Mouse (Mus musculus): ENCODE data around the gene Fbxl17. TPM values are rescaled to one million over a fixed set of nuclear protein-coding genes. Genes with fewer than 3 reads are reported as not detected.

Fbxl17 gene
- total RNA-seq, 2 experiments from 2014 or later = 50.4 to 56.2 TPM

- DNase-seq (ENCODE audit: extremely low spot score in 1 of 2, low spot score in 1 of 2) = no peak
Measured at GRCm38 (mm10) chr17:63403801-63404415, 95.9 kb downstream of the Fbxl17 start.

- no peak for DNase-seq (ENCODE audit: extremely low spot score in 1 of 2, low spot score in 1 of 2)
Measured at GRCm38 (mm10) chr17:63402741-63403681, 96.8 kb downstream of the Fbxl17 start.

- DNase-seq (ENCODE audit: extremely low spot score in 1 of 2, low spot score in 1 of 2) = no peak
Measured at GRCm38 (mm10) chr17:63402170-63402569, 97.6 kb downstream of the Fbxl17 start.

DNA sequence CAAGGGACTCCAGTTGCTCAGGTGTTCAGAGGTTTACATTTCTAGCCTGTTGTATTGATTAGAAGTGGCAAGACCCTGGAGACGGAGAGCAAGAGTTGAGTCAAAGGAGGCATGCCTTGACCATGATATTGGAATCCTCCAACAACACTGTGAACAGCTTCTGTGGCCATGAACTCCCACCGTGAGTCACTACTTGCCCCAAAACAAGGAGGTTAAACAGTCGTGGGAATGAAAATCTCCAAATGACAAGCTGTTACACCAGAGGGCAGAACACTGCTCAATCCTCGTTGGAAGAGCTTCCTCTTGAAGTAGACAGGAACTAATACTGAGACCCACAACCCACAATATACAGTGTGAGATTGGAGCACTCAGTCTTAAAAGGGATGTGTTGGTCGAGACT lies 99.2 kb downstream of the Fbxl17 start:
- DNase-seq (ENCODE audit: extremely low spot score in 1 of 2, low spot score in 1 of 2) = no peak

DNA sequence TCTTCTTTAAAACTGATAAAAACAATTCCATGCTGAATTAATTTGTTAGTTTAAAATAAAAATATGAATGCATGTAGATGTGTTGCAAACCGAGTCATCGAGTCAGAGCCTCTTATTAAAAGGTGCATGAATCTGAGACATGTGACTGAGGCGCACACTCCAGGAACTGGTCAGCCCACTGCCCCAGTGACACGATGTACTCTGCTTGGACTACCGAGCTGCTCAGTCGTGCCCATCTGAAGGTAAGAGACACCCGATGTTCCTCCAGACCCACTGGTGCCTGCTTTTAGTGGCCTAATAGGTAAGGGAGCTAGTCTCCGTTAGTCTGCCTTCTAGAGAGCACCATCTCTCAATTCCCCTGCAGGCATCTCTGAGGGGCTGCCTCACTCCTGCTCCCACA lies 100.0 kb downstream of the Fbxl17 start:
- DNase-seq (ENCODE audit: extremely low spot score in 1 of 2, low spot score in 1 of 2) = no peak

- no peak for DNase-seq (ENCODE audit: extremely low spot score in 1 of 2, low spot score in 1 of 2)
Measured at GRCm38 (mm10) chr17:63391506-63391905, 108.3 kb downstream of the Fbxl17 start.

DNA sequence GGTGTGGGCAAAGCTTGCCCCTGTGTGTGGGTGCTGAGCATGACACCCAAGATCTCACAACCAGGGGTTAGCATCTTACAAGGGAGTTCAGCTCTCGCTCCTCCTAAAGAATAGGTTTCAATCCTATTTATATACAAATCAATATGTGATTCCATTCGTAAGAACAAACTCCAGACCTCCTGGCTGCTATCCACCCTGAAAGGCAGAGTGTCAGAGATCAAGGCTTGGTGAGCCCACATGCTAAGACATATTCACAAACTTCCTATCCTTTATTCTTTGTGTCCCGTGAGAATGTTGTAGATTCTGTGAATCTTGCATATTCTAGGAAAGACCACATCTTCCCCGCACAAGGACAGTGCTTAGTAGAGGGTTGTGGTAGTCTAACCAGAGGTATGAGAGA lies 108.9 kb downstream of the Fbxl17 start:
- no peak for DNase-seq (ENCODE audit: extremely low spot score in 1 of 2, low spot score in 1 of 2)

GRCm38 (mm10) chr17:63370977-63371376 lies 128.8 kb downstream of the Fbxl17 start:
- DNase-seq (ENCODE audit: extremely low spot score in 1 of 2, low spot score in 1 of 2) = no peak

- DNase-seq (ENCODE audit: extremely low spot score in 1 of 2, low spot score in 1 of 2) = no peak
Measured at GRCm38 (mm10) chr17:63369631-63370310, 130.0 kb downstream of the Fbxl17 start.

DNA sequence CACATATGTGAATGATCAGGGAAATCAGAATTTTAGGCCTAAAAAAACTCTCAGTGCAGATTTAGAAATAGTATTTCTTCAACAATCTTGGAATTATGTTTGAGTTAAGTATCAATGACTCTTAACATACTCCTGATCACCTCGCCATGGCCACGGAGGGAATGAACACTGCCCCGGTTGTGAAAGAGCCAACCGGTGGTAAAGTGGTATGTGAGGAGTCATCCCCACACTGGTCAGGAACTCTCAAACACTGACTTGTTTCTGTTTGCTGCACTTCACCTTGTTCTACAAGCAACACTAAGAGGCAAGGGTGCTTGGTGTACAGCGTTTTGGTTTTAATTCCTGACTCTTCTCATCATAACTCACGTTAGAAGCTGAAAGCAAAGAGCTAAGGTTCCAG lies 132.3 kb downstream of the Fbxl17 start:
- no peak for DNase-seq (ENCODE audit: extremely low spot score in 1 of 2, low spot score in 1 of 2)

GRCm38 (mm10) chr17:63366045-63366444 lies 133.8 kb downstream of the Fbxl17 start:
- no peak for DNase-seq (ENCODE audit: extremely low spot score in 1 of 2, low spot score in 1 of 2)

- DNase-seq (ENCODE audit: extremely low spot score in 1 of 2, low spot score in 1 of 2) = no peak
Measured at GRCm38 (mm10) chr17:63364605-63365004, 135.2 kb downstream of the Fbxl17 start.

GRCm38 (mm10) chr17:63362196-63362595 lies 137.6 kb downstream of the Fbxl17 start:
- DNase-seq (ENCODE audit: extremely low spot score in 1 of 2, low spot score in 1 of 2) = no peak

DNA sequence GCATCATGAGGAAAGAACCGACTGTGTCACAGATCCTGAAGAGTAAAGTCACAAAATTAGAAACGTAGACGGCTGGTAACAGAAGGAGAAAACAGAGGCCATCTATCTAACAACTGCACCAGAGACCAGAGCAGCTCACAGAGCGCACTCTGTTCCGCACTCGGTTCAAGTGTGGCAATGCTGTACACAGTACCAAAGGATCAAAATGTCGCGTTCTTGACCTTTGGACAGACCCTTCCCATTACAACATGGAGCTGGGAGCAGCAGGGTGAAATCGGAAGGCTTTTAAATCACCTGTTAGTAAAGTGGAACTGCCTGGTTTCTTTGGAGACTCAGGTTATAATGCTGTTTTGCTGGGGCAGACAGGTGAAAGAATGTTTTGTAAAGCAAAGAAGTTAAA lies 138.1 kb downstream of the Fbxl17 start:
- DNase-seq (ENCODE audit: extremely low spot score in 1 of 2, low spot score in 1 of 2) = no peak

- no peak for DNase-seq (ENCODE audit: extremely low spot score in 1 of 2, low spot score in 1 of 2)
Measured at GRCm38 (mm10) chr17:63358837-63359236, 141.0 kb downstream of the Fbxl17 start.

- no peak for DNase-seq (ENCODE audit: extremely low spot score in 1 of 2, low spot score in 1 of 2)
Measured at GRCm38 (mm10) chr17:63356202-63356601, 143.6 kb downstream of the Fbxl17 start.

- DNase-seq (ENCODE audit: extremely low spot score in 1 of 2, low spot score in 1 of 2) = no peak
Measured at GRCm38 (mm10) chr17:63352634-63353195, 147.1 kb downstream of the Fbxl17 start.

DNA sequence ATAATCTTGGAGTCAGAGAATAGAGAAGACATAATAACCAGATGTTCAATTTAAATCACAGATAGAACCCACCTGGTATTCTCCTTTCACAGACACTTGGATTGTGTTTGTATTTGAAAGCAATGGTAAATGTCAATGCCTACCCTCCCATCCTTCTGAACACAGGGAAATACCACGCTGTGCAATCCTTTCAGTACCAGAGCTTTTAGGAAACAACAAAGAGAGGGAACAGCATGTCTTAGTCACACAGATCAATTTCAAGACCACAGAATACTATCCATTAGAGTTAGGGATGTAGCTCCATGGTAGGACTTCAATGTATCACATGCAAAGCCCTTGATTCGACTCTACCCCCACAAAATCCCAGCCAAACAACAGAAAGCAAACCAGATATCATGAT lies 148.1 kb downstream of the Fbxl17 start:
- no peak for DNase-seq (ENCODE audit: extremely low spot score in 1 of 2, low spot score in 1 of 2)

DNA sequence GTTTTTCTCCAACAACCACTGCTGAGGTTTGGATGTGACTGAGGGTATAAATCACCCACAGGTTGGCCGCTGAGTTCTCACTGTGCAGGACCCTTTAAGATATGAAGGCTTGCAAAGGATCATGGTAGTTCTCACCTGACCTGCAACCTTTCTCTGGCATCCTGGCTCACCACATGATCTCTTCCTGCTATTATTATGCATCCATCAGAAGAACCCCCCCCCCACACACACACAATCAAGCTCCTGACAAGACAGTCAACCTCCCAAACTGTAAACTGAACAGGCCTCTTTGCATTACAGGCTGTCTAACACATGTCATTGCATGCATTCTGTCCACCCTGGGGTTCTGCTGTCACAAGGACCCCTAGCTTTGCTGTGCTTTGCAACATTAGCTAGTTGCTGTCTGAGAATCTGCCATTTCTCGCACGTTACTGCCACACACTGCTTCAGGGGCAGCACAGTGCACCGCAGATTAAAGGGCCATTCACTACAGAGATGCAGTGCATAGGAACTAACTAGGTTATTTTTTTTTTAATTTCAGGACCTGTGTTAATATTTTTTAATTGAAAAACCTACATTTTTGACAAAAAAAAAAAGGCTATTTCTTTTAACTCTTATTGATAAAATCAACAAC lies 148.8 kb downstream of the Fbxl17 start:
- DNase-seq (ENCODE audit: extremely low spot score in 1 of 2, low spot score in 1 of 2) = no peak

DNA sequence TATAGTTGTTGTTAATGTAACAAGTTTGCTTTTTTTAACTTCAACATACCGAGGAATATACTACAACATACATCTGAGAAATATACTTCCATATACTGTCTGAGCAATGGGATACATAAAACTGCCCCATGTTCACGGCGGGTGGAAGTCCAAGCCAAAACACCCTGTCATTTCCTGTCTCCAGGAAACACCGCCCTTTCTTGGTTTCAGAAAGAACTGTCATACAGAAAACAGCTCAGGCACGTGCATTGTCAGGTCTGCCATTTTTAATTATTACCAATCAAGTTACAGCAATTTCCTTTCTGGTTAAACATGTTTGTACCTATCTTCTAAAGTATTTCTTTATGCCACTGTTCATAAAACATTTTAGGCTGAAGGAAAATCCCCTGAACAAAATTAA lies 155.7 kb downstream of the Fbxl17 start:
- no peak for DNase-seq (ENCODE audit: extremely low spot score in 1 of 2, low spot score in 1 of 2)

Data from layer of hippocampus, postnatal 25 days (tissue).